Mouse (Mus musculus) thymus, adult 2 months (tissue): ENCODE data around the gene Arntl.

Experiments used
- CTCF ChIP-seq: fragments of 200-500 bp; IDR thresholded peaks from 2 replicates; pipeline ENCODE4 v1.5.1; 2012; ENCODE audit warnings: mild to moderate bottlenecking, control low read depth, low read length, moderate library complexity, borderline replicate concordance; ENCODE audit not compliant: control insufficient read depth, poor library complexity, insufficient read depth; ENCODE audit errors: extremely low read depth
- POLR2A ChIP-seq: fragments of 200-500 bp; IDR thresholded peaks from 2 replicates; pipeline ENCODE4 v1.6.1; 2012; ENCODE audit warnings: mild to moderate bottlenecking, low read length, control low read depth, moderate library complexity; ENCODE audit not compliant: control insufficient read depth, poor library complexity, insufficient read depth; ENCODE audit errors: extremely low read depth

DNA sequence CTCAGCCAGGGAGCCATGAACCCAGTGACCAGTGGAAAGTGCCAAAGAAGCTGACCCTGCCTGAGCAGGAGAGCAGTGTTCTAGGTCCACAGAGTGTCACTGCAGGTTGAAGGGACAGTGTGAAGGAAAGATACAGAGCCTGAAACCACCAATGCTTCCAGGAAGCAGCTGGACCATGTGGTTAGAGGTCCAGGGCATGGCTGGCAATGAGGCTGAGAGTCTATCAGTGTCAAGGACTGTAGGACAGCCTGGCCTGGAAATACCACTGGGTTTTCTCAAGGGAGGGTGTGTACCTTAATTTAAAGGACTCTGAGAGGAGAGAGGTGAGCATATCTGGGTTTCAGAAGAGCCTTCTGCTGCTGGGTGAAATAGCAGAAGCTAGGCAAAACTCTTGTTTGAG is 22.2 kb upstream of the Arntl start:
- TF ChIP-seq CTCF = no peak
- TF ChIP-seq POLR2A = no peak
